Mouse (Mus musculus) ovary, postnatal 10 days (tissue): ENCODE results near the gene Phf3.

Source experiments
- DNase-seq: peaks from one replicate; pipeline ENCODE4 v3.0.0; 2022; ENCODE audit warnings: low spot score

Phf3 gene

DNA sequence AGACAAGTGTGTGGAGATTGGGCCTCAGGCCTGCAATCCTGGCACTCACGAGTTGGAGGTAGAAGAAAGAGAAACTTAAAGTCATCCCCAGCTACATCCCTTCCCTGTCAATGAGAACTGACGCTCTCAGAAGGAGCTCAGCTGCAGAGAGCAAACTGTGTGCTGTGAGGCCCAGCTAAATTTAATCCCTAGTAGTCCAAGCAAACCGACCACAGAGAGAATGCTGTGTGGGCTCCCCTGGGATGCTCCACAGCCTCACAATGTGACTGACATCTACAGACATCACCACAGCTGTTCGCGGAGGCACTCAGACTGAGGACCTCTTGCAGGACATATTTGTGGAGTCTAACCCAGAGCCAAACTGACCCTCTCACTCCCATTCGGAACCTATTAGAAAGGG lies 54.3 kb downstream of the Phf3 start:
- DNase-seq, result no peak

DNA sequence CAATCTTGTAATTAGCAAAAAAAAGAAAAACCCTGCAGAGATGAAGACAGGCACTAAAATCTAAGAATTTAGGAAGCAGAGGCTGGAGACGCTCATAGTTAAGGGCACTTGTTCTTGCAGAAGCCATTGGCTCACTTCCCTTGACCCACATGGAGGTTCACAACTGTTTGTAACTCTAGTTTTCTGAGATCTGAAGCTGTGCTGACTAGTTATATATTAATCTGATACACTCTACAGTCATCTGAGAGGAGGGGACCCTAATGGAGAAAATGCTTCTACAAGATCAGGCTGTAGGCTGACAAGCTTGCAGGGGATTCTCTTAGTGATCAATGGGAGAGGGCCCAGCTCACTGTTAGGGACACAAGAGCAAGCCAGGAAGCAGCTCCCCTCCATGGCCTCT lies 58.1 kb downstream of the Phf3 start:
- no peak for DNase-seq

DNA sequence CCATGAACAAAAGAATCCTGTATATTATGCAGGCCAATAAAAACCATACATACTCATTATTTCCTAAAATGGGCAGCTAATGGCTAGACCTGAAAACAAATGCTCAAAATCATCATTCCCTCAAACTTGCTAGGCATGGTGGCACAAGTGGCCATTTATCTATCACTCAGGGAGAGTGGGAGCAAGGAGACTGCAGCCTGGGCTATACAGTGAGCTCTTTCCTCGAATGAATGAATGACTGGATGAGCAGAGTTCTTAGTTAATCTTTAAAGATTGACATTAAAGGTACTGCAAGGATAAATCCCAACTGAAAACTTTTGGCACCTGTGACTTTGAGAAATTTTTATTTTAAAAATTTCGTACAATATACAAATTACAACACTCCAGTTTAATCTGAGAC lies 58.7 kb downstream of the Phf3 start:
- no peak for DNase-seq

DNA sequence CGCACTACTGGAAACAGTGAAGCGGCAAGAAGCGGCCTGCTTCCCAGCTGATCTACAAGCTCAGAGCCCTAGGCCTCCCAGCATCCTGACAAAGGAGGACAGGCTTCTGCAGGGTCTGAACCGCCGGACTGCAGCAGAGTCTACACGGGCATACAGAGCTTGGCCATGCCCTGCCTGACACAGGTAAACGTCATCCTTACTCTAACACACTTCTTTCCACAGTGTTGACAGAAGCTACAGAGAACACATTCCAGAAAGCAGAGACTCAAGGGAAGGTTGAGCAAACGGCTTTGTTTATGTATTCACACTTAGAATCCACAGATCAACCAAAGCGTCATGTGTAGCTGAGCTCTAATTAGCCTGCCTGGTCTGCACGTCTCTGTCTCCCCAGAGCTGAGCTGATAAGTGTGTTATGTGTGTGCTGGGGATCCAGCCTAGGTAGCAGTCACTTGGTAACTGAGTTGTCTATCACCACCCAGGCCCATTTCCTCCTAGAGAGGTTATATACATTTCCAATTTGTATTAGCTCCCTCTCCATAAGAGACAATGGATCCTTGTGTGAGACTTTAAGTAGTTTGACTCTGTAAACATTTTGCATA lies 65.5 kb downstream of the Phf3 start:
- DNase-seq, result no peak

GRCm38 (mm10) chr1:30805688-30806285 lies 67.9 kb downstream of the Phf3 start:
- no peak for DNase-seq

GRCm38 (mm10) chr1:30804919-30805318 lies 68.8 kb downstream of the Phf3 start:
- no peak for DNase-seq

DNA sequence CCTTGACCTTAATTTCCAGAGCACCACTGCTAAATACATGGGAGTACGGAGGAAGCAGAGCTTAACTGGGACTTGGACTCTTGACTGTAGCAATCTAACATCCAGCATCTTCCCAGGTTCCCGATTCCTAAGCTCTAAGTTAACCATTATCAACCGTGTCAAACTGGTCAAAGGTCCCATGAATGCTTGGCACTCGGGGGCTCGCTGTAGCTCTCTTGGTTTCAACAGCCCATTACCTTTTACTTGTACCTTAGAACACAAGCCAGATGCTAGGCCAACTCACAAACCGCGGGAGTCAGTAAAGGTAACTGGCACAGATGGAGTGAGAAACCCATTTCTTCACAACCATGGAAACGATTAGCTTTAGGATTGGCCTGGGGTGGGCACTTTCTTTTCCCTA lies 71.8 kb downstream of the Phf3 start:
- DNase-seq, result no peak

GRCm38 (mm10) chr1:30799277-30799834 lies 74.4 kb downstream of the Phf3 start:
- DNase-seq, result no peak

- no peak for DNase-seq
These were observed 79.1 kb downstream of the Phf3 start for GRCm38 (mm10) chr1:30794606-30795005.

DNA sequence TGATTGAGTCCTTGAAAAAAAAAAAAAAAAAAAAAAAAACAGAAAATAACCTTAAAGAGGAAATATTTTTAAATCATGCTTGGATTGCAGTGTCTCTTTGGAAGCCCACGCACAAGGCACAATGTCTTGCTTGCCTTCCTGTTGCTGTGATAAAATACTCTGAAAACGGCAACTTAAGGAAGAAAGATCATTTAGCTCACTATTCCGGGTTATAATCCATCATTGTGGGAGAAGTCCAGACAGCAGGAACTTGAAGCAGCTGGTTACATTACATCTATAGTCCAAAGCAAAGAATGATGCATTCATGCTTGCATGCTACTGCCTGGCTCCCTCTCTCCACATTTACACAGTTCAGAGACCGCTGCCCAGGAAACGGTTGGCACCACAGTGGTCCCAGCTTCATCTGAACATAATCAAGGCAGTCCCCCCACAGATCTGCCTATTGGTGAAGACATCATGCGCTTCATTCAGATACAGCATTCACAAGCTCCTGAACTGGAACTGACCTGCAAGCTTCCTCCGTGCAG lies 80.3 kb downstream of the Phf3 start:
- DNase-seq, result no peak

GRCm38 (mm10) chr1:30792935-30793334 lies 80.8 kb downstream of the Phf3 start:
- DNase-seq, result no peak

DNA sequence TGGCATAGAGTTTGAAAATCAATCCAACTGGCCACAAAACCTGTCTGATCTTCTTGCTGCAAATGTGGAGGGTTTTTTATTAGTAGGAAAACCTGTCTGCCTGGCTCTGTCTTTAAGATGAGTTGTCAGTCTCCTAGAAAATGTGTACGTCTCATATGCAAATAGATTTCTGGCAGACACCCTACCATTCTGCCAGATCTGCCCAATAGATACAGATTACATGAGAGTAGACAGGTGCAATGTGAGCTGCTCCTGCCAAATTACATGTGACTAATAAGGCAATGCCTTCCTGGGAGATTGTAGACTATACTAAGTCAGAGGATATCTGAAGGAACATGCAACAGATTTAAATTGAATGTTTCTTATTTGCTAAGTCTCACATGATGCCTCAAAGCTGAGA lies 83.5 kb downstream of the Phf3 start:
- DNase-seq, result no peak

- no peak for DNase-seq
These were observed 84.0 kb downstream of the Phf3 start for GRCm38 (mm10) chr1:30789689-30790088.

- no peak for DNase-seq
These were observed 84.7 kb downstream of the Phf3 start for GRCm38 (mm10) chr1:30789001-30789400.

GRCm38 (mm10) chr1:30786583-30786982 lies 87.1 kb downstream of the Phf3 start:
- no peak for DNase-seq

DNA sequence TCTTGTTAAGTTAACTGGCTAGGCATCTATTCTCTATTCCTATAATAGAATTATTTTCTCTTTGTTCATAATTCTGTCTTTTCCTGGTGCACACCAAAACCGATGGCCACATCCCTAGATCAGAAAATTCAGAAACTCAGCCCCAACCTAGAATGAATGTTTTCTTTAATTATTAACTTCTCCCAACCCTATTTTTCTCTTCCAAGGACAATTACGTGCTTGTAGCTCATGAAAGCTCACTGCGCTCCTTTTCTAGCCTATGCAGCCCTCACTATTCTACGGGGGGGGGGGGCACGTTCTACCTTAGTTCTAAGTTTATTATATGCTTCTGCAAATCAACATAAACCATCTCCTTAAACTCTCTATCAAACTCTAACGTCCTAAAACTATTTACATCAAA lies 90.0 kb downstream of the Phf3 start:
- no peak for DNase-seq

DNA sequence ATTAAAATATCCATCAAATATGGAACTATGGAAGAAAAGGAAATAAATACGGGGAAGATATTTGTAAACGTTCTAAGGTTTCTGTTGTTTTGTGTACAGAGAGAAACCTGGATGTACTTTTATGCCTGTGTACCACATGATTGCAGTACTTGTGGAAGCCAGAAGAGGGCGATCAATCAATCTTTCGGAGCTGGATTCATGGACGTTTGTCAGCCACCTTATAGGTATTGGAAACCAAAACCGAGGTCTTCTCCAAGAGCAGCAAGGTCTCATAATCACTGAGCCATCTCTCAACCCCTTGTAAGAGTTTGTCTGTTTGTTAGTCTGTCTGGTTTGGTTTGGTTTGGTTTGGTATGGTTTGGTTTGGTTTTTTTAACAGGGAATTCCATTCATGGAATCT lies 93.4 kb downstream of the Phf3 start:
- DNase-seq, result no peak

DNA sequence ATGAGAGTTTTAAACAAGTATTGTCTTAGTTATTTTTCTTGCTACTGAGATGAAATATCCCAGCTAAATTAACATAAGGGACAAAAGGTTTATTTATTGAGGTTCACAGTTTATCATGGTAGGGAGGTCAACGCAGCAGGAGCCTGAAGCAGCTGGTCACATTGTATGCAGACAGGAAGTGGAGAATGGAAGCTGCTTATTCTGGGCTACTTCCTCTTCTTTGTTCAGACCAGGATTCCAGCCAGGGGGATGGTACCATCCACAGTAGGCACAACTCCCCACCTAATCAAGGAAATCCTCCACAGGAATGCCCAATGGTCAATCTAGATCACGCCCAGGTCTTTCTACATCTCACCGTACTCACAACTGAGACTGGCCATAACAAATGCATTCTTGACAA lies 94.2 kb downstream of the Phf3 start:
- DNase-seq, result no peak

DNA sequence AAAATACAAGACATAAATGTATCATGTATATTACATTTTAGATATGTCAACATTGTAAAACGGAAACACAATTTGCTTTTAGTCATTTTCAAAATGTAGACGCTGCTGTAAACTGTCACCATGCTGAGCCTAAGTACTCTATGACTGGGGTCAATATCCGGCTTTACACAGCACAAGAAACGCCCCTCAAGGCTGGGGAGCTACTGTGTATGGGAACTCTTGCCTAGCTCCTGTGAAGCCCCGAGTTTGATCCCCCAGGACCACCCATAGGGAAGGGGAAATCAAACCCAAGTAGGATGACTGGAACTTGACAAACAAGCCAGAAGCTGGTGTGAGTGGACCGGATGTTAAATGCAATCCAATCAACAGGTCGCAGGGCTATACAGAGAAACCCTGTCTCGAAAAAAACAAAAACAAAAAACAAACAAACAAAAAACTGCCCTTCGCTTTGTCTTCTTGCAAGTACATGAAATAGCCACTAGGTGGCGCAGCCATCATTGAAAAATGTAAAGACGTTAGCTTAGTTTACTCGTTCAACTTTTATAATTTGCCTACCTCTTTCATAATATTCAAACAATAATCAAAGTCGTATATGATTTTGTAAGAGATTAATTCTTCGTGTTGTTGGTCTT lies 95.2 kb downstream of the Phf3 start:
- DNase-seq, result no peak

- no peak for DNase-seq
These were observed 97.5 kb downstream of the Phf3 start for GRCm38 (mm10) chr1:30776196-30776595.

DNA sequence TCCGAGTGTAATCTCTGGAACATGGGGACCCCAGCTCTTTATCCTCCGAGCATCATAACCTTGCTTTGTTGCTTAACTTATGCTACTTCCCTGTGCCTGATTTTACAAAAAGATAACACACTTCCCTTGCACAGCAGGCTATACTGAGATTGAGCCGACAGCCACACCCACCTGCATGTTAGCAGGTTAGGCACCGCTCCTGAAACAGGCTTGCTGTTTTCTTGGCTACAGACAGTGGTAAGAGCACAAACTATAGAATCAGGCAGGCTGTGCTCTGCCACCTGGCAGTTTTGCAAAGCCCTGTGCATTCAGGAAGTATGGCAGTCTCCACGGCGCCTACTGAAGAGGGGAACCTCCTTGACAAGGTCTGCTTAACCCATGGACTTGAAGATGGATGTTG lies 100.1 kb downstream of the Phf3 start:
- DNase-seq, result no peak

- no peak for DNase-seq
These were observed 100.9 kb downstream of the Phf3 start for GRCm38 (mm10) chr1:30772851-30773250.

GRCm38 (mm10) chr1:30771772-30772171 lies 101.9 kb downstream of the Phf3 start:
- DNase-seq, result no peak
